Mouse (Mus musculus) heart, embryonic 13.5 days (tissue): ENCODE results near the gene Odf3l2. TPM values are rescaled to one million over a fixed set of nuclear protein-coding genes. Genes with fewer than 3 reads are reported as not detected.

Experiments
- ATAC-seq: fragments of 200-750 bp; cut with Nextera tagmentation; 2 replicates; pipeline ENCODE4 v1.8.0; 2017; ENCODE audit warnings: moderate TSS enrichment; ENCODE audit not compliant: insufficient number of reproducible peaks, low FRiP score, low TSS enrichment; ENCODE audit errors: extremely low read depth
- H3K27ac ChIP-seq: fragments of 300-500 bp; sonication (generic); replicated peaks from 2 replicates; pipeline ENCODE4 v1.5.1; 2015; ENCODE audit warnings: moderate library complexity, mild to moderate bottlenecking, inconsistent platforms
- H3K27me3 ChIP-seq: fragments of 300-500 bp; sonication (generic); replicated peaks from 2 replicates; pipeline ENCODE4 v1.6.1; 2015; ENCODE audit warnings: mild to moderate bottlenecking, inconsistent platforms
- H3K36me3 ChIP-seq: fragments of 300-500 bp; sonication (generic); 2 replicates; pipeline ENCODE4 v1.6.1; 2015; ENCODE audit warnings: mild to moderate bottlenecking, inconsistent platforms
- H3K4me1 ChIP-seq: fragments of 300-500 bp; sonication (generic); 2 replicates; pipeline ENCODE4 v1.6.1; 2015; ENCODE audit warnings: inconsistent platforms
- H3K4me2 ChIP-seq: fragments of 300-500 bp; sonication (generic); 2 replicates; pipeline ENCODE4 v1.6.1; 2015; ENCODE audit warnings: inconsistent platforms, mild to moderate bottlenecking, moderate library complexity
- H3K4me3 ChIP-seq: fragments of 300-500 bp; sonication (generic); 2 replicates; pipeline ENCODE4 v1.5.1; 2015; ENCODE audit warnings: moderate library complexity, mild to moderate bottlenecking, inconsistent platforms
- H3K9ac ChIP-seq: fragments of 300-500 bp; sonication (generic); 2 replicates; pipeline ENCODE4 v1.6.1; 2015; ENCODE audit warnings: inconsistent platforms, mild to moderate bottlenecking, moderate library complexity
- H3K9me3 ChIP-seq: fragments of 300-500 bp; sonication (generic); 2 replicates; pipeline ENCODE4 v1.6.1; 2016; ENCODE audit warnings: inconsistent platforms
- WGBS: fragments of 180-500 bp; shearing (Covaris S2); methylation state at CpG from one replicate; pipeline ENCODE4 v1.1.7; 2015; ENCODE audit warnings: mixed read lengths; 5-methylcytosine and 5-hydroxymethylcytosine counted together
- polyA plus RNA-seq: library from polyadenylated mRNA; unstranded; fragments of >200 nt; fragmentation: Nextera tagmentation; extraction: Ambion mirVana; gene quantifications from 2 replicates; pipeline ENCODE4 v1.2.1, GENCODE M21; 2015

Odf3l2 gene
- polyA plus RNA-seq, 1 experiment from 2014 or later = not detected

GRCm38 (mm10) chr10:79670071-79670888 is 24.7 kb upstream of the Odf3l2 start:
- peaks cover 13% of the 10 kb centered on the region for H3K4me1 ChIP-seq
- peak overlapping the region; percentile 92 for H3K9ac ChIP-seq
- H3K27me3 ChIP-seq = peaks cover 3% of the 10 kb centered on the region; the same call in 1 of the 2 replicates
- peak overlapping the region; percentile 95 for H3K27ac ChIP-seq
- 35% methylated on average over 15 of the region's 15 CpGs for WGBS
- H3K9me3 ChIP-seq = no peaks in the 10 kb centered on the region
- peak overlapping the region; percentile 98 for H3K4me3 ChIP-seq
- peak overlapping the region; percentile 93 for H3K4me2 ChIP-seq
- ATAC-seq = no peak
- H3K36me3 ChIP-seq = peaks cover 24% of the 10 kb centered on the region

- H3K9ac ChIP-seq = peak overlapping the region; percentile 92
- peaks cover 6% of the 10 kb centered on the region; the same call in 1 of the 2 replicates for H3K27me3 ChIP-seq
- WGBS = under 1% methylated on average over 47 of the region's 47 CpGs
- peaks cover 24% of the 10 kb centered on the region for H3K36me3 ChIP-seq
- no peaks in the 10 kb centered on the region for H3K9me3 ChIP-seq
- peak overlapping the region; percentile 95 for H3K27ac ChIP-seq
- peak; percentile 38; the same call in 1 of the 2 replicates for ATAC-seq
- H3K4me1 ChIP-seq = peaks cover 11% of the 10 kb centered on the region
- peak overlapping the region; percentile 93 for H3K4me2 ChIP-seq
- peak overlapping the region; percentile 98 for H3K4me3 ChIP-seq
These were observed 24.1 kb upstream of the Odf3l2 start for GRCm38 (mm10) chr10:79669576-79670057.

GRCm38 (mm10) chr10:79668771-79669575 is 23.4 kb upstream of the Odf3l2 start, which contains the start of gene Tpgs1:
TSS of gene Tpgs1 (plus strand) at chr10:79669369.
- ATAC-seq = peak; percentile 62; the same call in 1 of the 2 replicates

GRCm38 (mm10) chr10:79668076-79668475 is 22.5 kb upstream of the Odf3l2 start:
- Histone ChIP-seq H3K36me3 (peaks cover 13% of the 10 kb centered on the region), H3K9me3 (no peaks in the 10 kb centered on the region), H3K9ac (no peak overlapping the region), H3K4me3 (no peak overlapping the region), H3K27ac (no peak overlapping the region), H3K27me3 (peaks cover 6% of the 10 kb centered on the region; the same call in 1 of the 2 replicates), H3K4me2 (no peak overlapping the region), H3K4me1 (peaks cover 11% of the 10 kb centered on the region)
- ATAC-seq = no peak
- 75% methylated on average over 5 of the region's 5 CpGs for WGBS

More at GRCm38 (mm10) chr10:79668771-79669575, 23.4 kb upstream of the Odf3l2 start, which contains the start of gene Tpgs1:
- Histone ChIP-seq H3K9ac (peak within 1 kb of the TSS; percentile 92), H3K27me3 (peaks cover 6% of the 10 kb centered on the region; the same call in 1 of the 2 replicates), H3K27ac (peak within 1 kb of the TSS; percentile 95), H3K9me3 (no peaks in the 10 kb centered on the region), H3K4me3 (peak within 1 kb of the TSS; percentile 98), H3K36me3 (peaks cover 22% of the 10 kb centered on the region), H3K4me2 (peak within 1 kb of the TSS; percentile 93), H3K4me1 (peaks cover 11% of the 10 kb centered on the region)
- under 1% methylated on average over 45 of the region's 45 CpGs for WGBS

GRCm38 (mm10) chr10:79666493-79666892 is 21.0 kb upstream of the Odf3l2 start:
- 60% methylated on average over 9 of the region's 9 CpGs for WGBS
- no peak overlapping the region for H3K27ac ChIP-seq

GRCm38 (mm10) chr10:79665051-79665450 is 19.5 kb upstream of the Odf3l2 start:
- no peak for ATAC-seq
- Histone ChIP-seq H3K27me3 (peaks cover 6% of the 10 kb centered on the region; the same call in 1 of the 2 replicates), H3K9me3 (no peaks in the 10 kb centered on the region), H3K4me1 (peaks cover 2% of the 10 kb centered on the region), H3K4me2 (no peak overlapping the region), H3K9ac (no peak overlapping the region), H3K4me3 (no peak overlapping the region), H3K36me3 (no peaks in the 10 kb centered on the region), H3K27ac (no peak overlapping the region)
- 75% methylated on average over 8 of the region's 8 CpGs for WGBS

More at GRCm38 (mm10) chr10:79666493-79666892, 21.0 kb upstream of the Odf3l2 start:
- H3K27me3 ChIP-seq = peaks cover 6% of the 10 kb centered on the region; the same call in 1 of the 2 replicates
- H3K9ac ChIP-seq = no peak overlapping the region
- no peaks in the 10 kb centered on the region for H3K36me3 ChIP-seq
- H3K9me3 ChIP-seq = no peaks in the 10 kb centered on the region
- no peak overlapping the region for H3K4me3 ChIP-seq
- ATAC-seq = no peak
- peaks cover 11% of the 10 kb centered on the region for H3K4me1 ChIP-seq
- H3K4me2 ChIP-seq = no peak overlapping the region

GRCm38 (mm10) chr10:79664131-79664665 is 18.7 kb upstream of the Odf3l2 start, which contains the start of gene Madcam1:
TSS of gene Madcam1 (plus strand) at chr10:79664559.
- H3K4me1 ChIP-seq = no peaks in the 10 kb centered on the region

GRCm38 (mm10) chr10:79661861-79662260 is 16.3 kb upstream of the Odf3l2 start:
- no peak for ATAC-seq
- WGBS = 29% methylated on average over 3 of the region's 3 CpGs

More at GRCm38 (mm10) chr10:79664131-79664665, 18.7 kb upstream of the Odf3l2 start, which contains the start of gene Madcam1:
- Histone ChIP-seq H3K4me2 (no peak within 1 kb of the TSS), H3K36me3 (no peaks in the 10 kb centered on the region), H3K27me3 (peaks cover 6% of the 10 kb centered on the region; the same call in 1 of the 2 replicates), H3K27ac (no peak within 1 kb of the TSS), H3K9ac (no peak within 1 kb of the TSS), H3K9me3 (no peaks in the 10 kb centered on the region), H3K4me3 (no peak within 1 kb of the TSS)
- ATAC-seq = no peak
- 13% methylated on average over 13 of the region's 13 CpGs for WGBS

GRCm38 (mm10) chr10:79660298-79660697 is 14.8 kb upstream of the Odf3l2 start:
- Histone ChIP-seq H3K27me3 (peaks cover 15% of the 10 kb centered on the region), H3K27ac (no peak overlapping the region), H3K4me3 (no peak overlapping the region), H3K9me3 (no peaks in the 10 kb centered on the region), H3K4me2 (no peak overlapping the region), H3K4me1 (no peaks in the 10 kb centered on the region), H3K9ac (no peak overlapping the region), H3K36me3 (no peaks in the 10 kb centered on the region)
- 64% methylated on average over 2 of the region's 2 CpGs for WGBS
- no peak for ATAC-seq

More at GRCm38 (mm10) chr10:79661861-79662260, 16.3 kb upstream of the Odf3l2 start:
- Histone ChIP-seq H3K9me3 (no peaks in the 10 kb centered on the region), H3K27ac (no peak overlapping the region), H3K9ac (no peak overlapping the region), H3K36me3 (no peaks in the 10 kb centered on the region), H3K4me1 (no peaks in the 10 kb centered on the region), H3K4me2 (no peak overlapping the region), H3K27me3 (peaks cover 6% of the 10 kb centered on the region; the same call in 1 of the 2 replicates), H3K4me3 (no peak overlapping the region)

GRCm38 (mm10) chr10:79658829-79659228 is 13.3 kb upstream of the Odf3l2 start:
- H3K36me3 ChIP-seq = no peaks in the 10 kb centered on the region
- H3K9me3 ChIP-seq = no peaks in the 10 kb centered on the region
- WGBS = 12% methylated on average over 4 of the region's 4 CpGs
- H3K27ac ChIP-seq = no peak overlapping the region
- peaks cover 27% of the 10 kb centered on the region for H3K27me3 ChIP-seq
- no peak overlapping the region for H3K4me2 ChIP-seq
- H3K9ac ChIP-seq = no peak overlapping the region
- H3K4me1 ChIP-seq = no peaks in the 10 kb centered on the region
- ATAC-seq = no peak
- no peak overlapping the region for H3K4me3 ChIP-seq
